Mouse (Mus musculus): Measurements from ENCODE around the gene Ctns.

Ctns gene

GRCm38 (mm10) chr11:73198603-73199229 lies at the start of gene Ctns:
Gene Ctns (minus strand): TSS chr11:73199042.
- DNase-seq (ENCODE audit: low spot score), result peak; percentile 91

- no peak for DNase-seq (ENCODE audit: low spot score)
Observed at GRCm38 (mm10) chr11:73242777-73243176, 43.9 kb upstream of the Ctns start.

- DNase-seq (ENCODE audit: low spot score), result no peak
Observed at GRCm38 (mm10) chr11:73242199-73242598, 43.4 kb upstream of the Ctns start.

- no peak for DNase-seq (ENCODE audit: low spot score)
Observed at GRCm38 (mm10) chr11:73236731-73237130, 37.9 kb upstream of the Ctns start.

GRCm38 (mm10) chr11:73235990-73236701 lies 37.3 kb upstream of the Ctns start:
- no peak for DNase-seq (ENCODE audit: low spot score)

- no peak for DNase-seq (ENCODE audit: low spot score)
Observed at GRCm38 (mm10) chr11:73233992-73234391, 35.1 kb upstream of the Ctns start, which contains the start of gene Trpv1. Gene Trpv1 (plus strand): TSS chr11:73234292.

DNA sequence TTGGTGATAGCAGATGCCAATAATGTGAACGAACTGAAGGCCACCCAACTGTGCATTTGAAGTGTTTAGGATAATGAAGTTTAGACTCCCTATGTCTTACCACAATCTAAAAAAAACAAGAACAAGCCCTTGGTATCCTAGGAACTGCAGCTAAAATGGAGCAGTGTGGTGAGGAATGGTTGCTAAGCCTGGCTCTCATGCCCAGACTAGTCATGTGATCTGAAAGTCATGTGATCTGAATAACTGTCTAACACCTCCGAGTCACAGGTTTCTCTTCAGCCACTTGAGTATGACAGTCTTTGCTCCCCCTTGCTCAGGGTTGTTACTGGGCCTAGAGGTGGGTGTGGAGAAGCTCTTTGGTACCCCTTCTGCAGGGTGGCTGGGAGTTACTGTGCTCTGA lies 33.7 kb upstream of the Ctns start:
- DNase-seq (ENCODE audit: low spot score), result no peak

GRCm38 (mm10) chr11:73230081-73230480 lies 31.2 kb upstream of the Ctns start:
- no peak for DNase-seq (ENCODE audit: low spot score)

DNA sequence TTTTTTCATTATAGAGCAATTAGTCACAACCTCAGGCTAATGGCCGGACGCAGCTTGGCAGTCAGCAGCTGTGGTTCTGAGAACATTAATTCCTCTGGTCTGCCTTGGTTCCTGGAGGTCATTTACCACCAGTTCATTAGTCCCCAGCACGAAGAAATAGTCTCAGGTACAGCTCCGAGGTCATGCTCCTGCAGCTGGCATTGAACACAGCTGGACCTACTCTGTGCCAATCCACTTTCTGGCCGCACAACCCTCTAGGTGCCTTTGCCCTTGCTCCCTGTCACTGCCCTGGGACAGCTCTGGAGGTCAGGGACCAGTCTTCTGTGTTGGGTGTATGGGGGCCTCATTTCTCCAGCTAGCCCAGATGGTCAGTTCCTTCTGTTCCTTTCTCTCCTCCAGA lies 30.0 kb upstream of the Ctns start:
- DNase-seq (ENCODE audit: low spot score), result no peak

DNA sequence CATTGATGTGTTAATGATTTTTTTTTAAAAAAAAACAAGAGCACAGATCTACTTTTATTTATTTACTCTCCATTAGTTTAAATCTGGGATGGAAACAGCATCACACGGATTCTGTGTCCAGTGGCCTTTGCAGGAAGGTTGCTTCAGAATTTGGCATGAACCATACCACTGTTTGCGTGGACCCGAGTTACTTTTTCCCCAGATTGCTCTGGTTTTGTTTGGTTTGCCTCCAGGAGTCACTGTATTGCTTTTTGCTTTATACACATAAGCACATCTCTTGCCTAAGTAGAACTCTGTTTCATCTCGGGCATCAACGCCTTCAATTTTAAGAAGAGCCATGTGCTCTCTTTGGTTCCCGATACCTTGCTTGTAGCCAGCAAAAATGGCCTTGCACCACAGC lies 27.0 kb upstream of the Ctns start:
- DNase-seq (ENCODE audit: low spot score), result no peak

GRCm38 (mm10) chr11:73223966-73224365 lies 25.1 kb upstream of the Ctns start:
- DNase-seq (ENCODE audit: low spot score), result no peak

- DNase-seq (ENCODE audit: low spot score), result no peak
Observed at GRCm38 (mm10) chr11:73222846-73223245, 24.0 kb upstream of the Ctns start.

DNA sequence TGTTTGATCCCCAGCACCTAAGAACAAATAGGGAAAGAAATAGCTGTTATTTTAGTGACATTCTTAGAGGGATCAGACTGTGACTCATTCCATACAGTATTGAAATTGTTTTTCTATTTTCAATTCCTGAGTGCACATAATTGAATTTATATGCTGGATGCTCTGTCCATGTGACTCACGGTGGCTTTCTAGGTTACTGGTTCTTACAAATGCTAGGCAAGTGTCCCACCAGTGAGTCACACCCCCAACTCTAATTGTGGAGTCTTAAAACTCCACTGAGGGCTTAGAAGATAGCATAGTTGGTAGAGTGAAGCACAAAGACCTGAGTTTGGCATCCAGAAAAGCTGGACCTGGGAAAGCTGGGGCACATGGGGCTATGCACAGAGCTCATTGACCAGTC lies 21.8 kb upstream of the Ctns start:
- no peak for DNase-seq (ENCODE audit: low spot score)

DNA sequence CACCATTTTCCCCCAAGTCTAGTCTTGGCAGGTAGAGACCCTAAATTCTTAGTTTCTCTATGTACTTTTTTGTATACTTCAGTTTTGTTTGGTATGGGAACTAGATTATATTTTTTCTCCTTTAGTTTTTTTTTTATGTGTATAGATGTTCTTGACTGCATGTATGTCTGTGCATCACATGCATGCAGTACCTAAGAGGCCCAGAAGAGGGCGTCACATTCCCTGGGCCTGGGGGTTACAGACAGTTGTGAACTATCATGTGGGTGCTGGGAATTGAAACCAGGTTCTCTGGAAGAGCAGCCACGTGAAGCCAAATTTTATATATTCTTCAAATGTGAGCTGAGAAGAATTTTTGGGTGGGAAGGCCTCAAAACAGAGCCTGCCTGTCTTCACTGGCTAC lies 20.8 kb upstream of the Ctns start:
- DNase-seq (ENCODE audit: low spot score), result no peak

- no peak for DNase-seq (ENCODE audit: low spot score)
Observed at GRCm38 (mm10) chr11:73213956-73214355, 15.1 kb upstream of the Ctns start.

- no peak for DNase-seq (ENCODE audit: low spot score)
Observed at GRCm38 (mm10) chr11:73207621-73208020, 8.8 kb upstream of the Ctns start.

DNA sequence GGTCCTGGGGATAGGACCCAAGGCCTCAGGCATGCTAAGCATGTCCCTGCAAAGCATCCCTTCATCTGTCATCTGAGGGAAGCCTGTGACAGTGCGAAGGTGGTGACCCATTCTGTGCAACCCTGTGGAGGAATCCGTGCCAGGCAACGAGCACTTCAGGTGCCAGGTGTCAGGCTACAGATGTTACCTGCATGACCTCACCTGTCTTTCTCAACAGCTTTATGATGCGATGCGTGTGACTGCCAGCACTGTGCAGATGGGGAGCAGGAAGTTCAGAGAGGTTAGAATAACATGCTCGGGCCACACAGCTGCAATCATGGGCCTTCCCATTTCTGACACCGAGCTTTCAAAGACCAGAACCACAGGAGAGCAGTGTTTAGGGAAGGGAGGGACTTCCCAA lies 6.4 kb upstream of the Ctns start:
- DNase-seq (ENCODE audit: low spot score), result no peak

DNA sequence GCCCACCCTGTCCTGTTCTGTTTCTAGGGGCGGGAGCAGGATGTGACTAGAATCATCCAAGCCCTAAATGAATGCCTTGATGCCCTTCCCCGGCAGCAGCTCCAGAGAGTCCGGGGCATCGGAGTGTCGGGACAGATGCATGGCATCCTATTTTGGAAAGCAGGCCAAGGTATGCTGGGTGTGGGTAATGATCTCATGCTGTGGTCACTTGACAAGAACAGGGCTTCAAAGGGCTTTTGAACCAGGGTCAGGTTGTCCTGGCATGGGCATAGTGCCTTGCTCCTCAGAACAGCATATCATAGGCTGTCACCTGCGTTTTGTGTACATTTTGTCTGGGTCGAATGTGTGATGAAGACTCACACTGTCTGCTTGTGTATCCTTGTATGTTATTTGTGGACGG lies 5.1 kb upstream of the Ctns start:
- no peak for DNase-seq (ENCODE audit: low spot score)

- no peak for DNase-seq (ENCODE audit: low spot score)
Observed at GRCm38 (mm10) chr11:73201597-73201996, 2.8 kb upstream of the Ctns start.

- no peak for DNase-seq (ENCODE audit: low spot score)
Observed at GRCm38 (mm10) chr11:73201021-73201420, 2.2 kb upstream of the Ctns start.

- peak; percentile 51 for DNase-seq (ENCODE audit: low spot score)
Observed at GRCm38 (mm10) chr11:73199879-73200278, 1.0 kb upstream of the Ctns start.

GRCm38 (mm10) chr11:73199230-73199712 lies 429 bp upstream of the Ctns start, which contains the start of gene Shpk:
Gene Shpk (plus strand): TSS chr11:73199460.
- DNase-seq (ENCODE audit: low spot score), result peak; percentile 97

GRCm38 (mm10) chr11:73198190-73198589 lies 652 bp downstream of the Ctns start:
- no peak for DNase-seq (ENCODE audit: low spot score)

DNA sequence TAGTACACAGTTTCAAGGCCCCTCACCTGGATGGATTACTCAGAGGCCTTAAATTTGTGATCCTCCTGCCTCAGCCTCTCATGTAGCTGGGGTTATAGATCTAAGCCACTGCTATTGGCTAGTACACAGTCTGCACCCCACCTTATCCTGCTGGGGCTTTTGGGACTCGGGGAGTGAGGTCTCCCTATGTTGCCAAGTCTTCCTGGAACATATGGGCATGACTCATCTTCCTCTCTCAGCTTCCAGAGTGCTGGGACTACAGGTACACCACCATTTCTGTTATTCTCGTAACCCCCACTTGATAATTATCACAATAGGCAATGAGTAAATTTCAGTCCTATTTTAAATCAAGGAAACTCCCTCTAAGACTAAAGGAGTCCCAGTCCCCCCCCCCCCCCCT lies 4.4 kb downstream of the Ctns start:
- no peak for DNase-seq (ENCODE audit: low spot score)

Measured in yolk sac, embryonic 10.5 days (tissue).